Mouse (Mus musculus): ENCODE data around the gene Dbh.

The Dbh gene

GRCm38 (mm10) chr2:27218569-27218968, 53.5 kb downstream of the Dbh start:
- DNase-seq (ENCODE audit: low read depth, low spot score): no peak

- no peak for DNase-seq (ENCODE audit: low read depth, low spot score)
Measured at GRCm38 (mm10) chr2:27223012-27223421, 58.0 kb downstream of the Dbh start.

- no peak for DNase-seq (ENCODE audit: low read depth, low spot score)
Measured at GRCm38 (mm10) chr2:27226572-27226971, 61.5 kb downstream of the Dbh start.

GRCm38 (mm10) chr2:27228809-27229480, 63.9 kb downstream of the Dbh start:
- DNase-seq (ENCODE audit: low read depth, low spot score): no peak

GRCm38 (mm10) chr2:27229481-27230105, 64.6 kb downstream of the Dbh start:
- no peak for DNase-seq (ENCODE audit: low read depth, low spot score)

- no peak for DNase-seq (ENCODE audit: low read depth, low spot score)
Measured at GRCm38 (mm10) chr2:27232376-27232775, 67.3 kb downstream of the Dbh start.
